Mouse (Mus musculus) intestine, postnatal 0 days (tissue): Measurements from ENCODE around the gene Btc. TPM values are rescaled to one million over a fixed set of nuclear protein-coding genes. Genes with fewer than 3 reads are reported as not detected.

ENCODE experiments used
- ATAC-seq: fragments of 200-750 bp; cut with Nextera tagmentation; 2 replicates; pipeline ENCODE4 v1.8.0; 2017; ENCODE audit warnings: mild to moderate bottlenecking, moderate TSS enrichment, moderate library complexity
- H3K27ac ChIP-seq: fragments of 300-500 bp; sonication (generic); 2 replicates; pipeline ENCODE4 v1.5.1; 2014; ENCODE audit warnings: mild to moderate bottlenecking, low read depth, low read length, moderate library complexity
- H3K27me3 ChIP-seq: fragments of 300-500 bp; sonication (generic); replicated peaks from 2 replicates; pipeline ENCODE4 v1.6.1; 2014; ENCODE audit warnings: low read length, mixed read lengths; ENCODE audit not compliant: control insufficient read depth, insufficient read depth
- H3K36me3 ChIP-seq: fragments of 300-500 bp; sonication (generic); 2 replicates; pipeline ENCODE4 v1.6.1; 2014; ENCODE audit warnings: mild to moderate bottlenecking, moderate library complexity; ENCODE audit not compliant: control insufficient read depth, insufficient read depth
- H3K4me1 ChIP-seq: fragments of 300-500 bp; sonication (generic); replicated peaks from 2 replicates; pipeline ENCODE4 v1.6.1; 2014; ENCODE audit warnings: antibody characterized with exemption, low read length, mixed read lengths; ENCODE audit not compliant: control insufficient read depth, insufficient read depth
- H3K4me2 ChIP-seq: fragments of 300-500 bp; sonication (generic); replicated peaks from 2 replicates; pipeline ENCODE4 v1.6.1; 2014; ENCODE audit warnings: low read depth, mild to moderate bottlenecking, moderate library complexity
- H3K4me3 ChIP-seq: fragments of 300-500 bp; sonication (generic); 2 replicates; pipeline ENCODE4 v1.5.1; 2014; ENCODE audit warnings: low read depth, low read length
- H3K9ac ChIP-seq: fragments of 300-500 bp; sonication (generic); 2 replicates; pipeline ENCODE4 v1.6.1; 2014; ENCODE audit warnings: mild to moderate bottlenecking, low read depth, low read length
- H3K9me3 ChIP-seq: fragments of 300-500 bp; sonication (generic); 2 replicates; pipeline ENCODE4 v1.6.1; 2016; ENCODE audit warnings: mixed run types; ENCODE audit not compliant: control insufficient read depth
- CTCF ChIP-seq: sonication (generic); IDR thresholded peaks from 2 replicates; pipeline ENCODE4 v1.5.1; 2016; ENCODE audit warnings: low read depth, mild to moderate bottlenecking, control low read depth, antibody characterized with exemption, moderate library complexity
- WGBS: fragments of 180-500 bp; shearing (Covaris S2); extraction: QIAGEN DNeasy Blood & Tissue Kit; methylation state at CpG from one replicate; pipeline ENCODE4 v1.1.7; 2014; 5-methylcytosine and 5-hydroxymethylcytosine counted together
- polyA plus RNA-seq: library from polyadenylated mRNA; unstranded; fragments of >200 nt; fragmentation: Nextera tagmentation; extraction: Ambion mirVana; gene quantifications from 2 replicates; pipeline ENCODE4 v1.2.1, GENCODE M21; 2015

Btc gene
- polyA plus RNA-seq, 1 experiment from 2014 or later: 7.0 TPM

GRCm38 (mm10) chr5:91332079-91332865, 70.5 kb downstream of the Btc start:
- Histone ChIP-seq H3K4me1 (no peaks in the 10 kb centered on the region), H3K4me3 (no peak overlapping the region), H3K9ac (no peak overlapping the region), H3K4me2 (no peak overlapping the region), H3K27ac (no peak overlapping the region), H3K9me3 (no peaks in the 10 kb centered on the region), H3K36me3 (no peaks in the 10 kb centered on the region), H3K27me3 (no peaks in the 10 kb centered on the region)
- WGBS: 53% methylated on average over 4 of the region's 4 CpGs
- no peak for TF ChIP-seq CTCF
- ATAC-seq: no peak

GRCm38 (mm10) chr5:91321840-91322239, 81.0 kb downstream of the Btc start:
- Histone ChIP-seq H3K27me3 (no peaks in the 10 kb centered on the region), H3K4me1 (no peaks in the 10 kb centered on the region), H3K9ac (no peak overlapping the region), H3K27ac (no peak overlapping the region), H3K4me2 (no peak overlapping the region), H3K9me3 (no peaks in the 10 kb centered on the region), H3K36me3 (no peaks in the 10 kb centered on the region), H3K4me3 (no peak overlapping the region)
- no peak for ATAC-seq
- TF ChIP-seq CTCF: no peak
- WGBS: 72% methylated on average over 1 of the region's 1 CpGs

GRCm38 (mm10) chr5:91320348-91320747, 82.4 kb downstream of the Btc start:
- Histone ChIP-seq H3K9me3 (no peaks in the 10 kb centered on the region), H3K27me3 (no peaks in the 10 kb centered on the region), H3K9ac (no peak overlapping the region), H3K4me2 (no peak overlapping the region), H3K36me3 (no peaks in the 10 kb centered on the region), H3K4me3 (no peak overlapping the region), H3K27ac (no peak overlapping the region), H3K4me1 (no peaks in the 10 kb centered on the region)
- ATAC-seq: no peak
- 85% methylated on average over 4 of the region's 4 CpGs for WGBS
- no peak for TF ChIP-seq CTCF

- Histone ChIP-seq H3K36me3 (no peaks in the 10 kb centered on the region), H3K27ac (no peak overlapping the region), H3K4me3 (no peak overlapping the region), H3K4me2 (no peak overlapping the region), H3K27me3 (no peaks in the 10 kb centered on the region), H3K9ac (no peak overlapping the region), H3K9me3 (no peaks in the 10 kb centered on the region), H3K4me1 (no peaks in the 10 kb centered on the region)
- TF ChIP-seq CTCF: no peak
- 61% methylated on average over 4 of the region's 4 CpGs for WGBS
- no peak for ATAC-seq
Measured at GRCm38 (mm10) chr5:91313971-91314370, 88.8 kb downstream of the Btc start.

- no peak overlapping the region for H3K4me2 ChIP-seq
- no peak for TF ChIP-seq CTCF
- no peaks in the 10 kb centered on the region for H3K36me3 ChIP-seq
- H3K27ac ChIP-seq: no peak overlapping the region
- H3K9ac ChIP-seq: no peak overlapping the region
- H3K9me3 ChIP-seq: no peaks in the 10 kb centered on the region
- WGBS: 33% methylated on average over 4 of the region's 4 CpGs
- ATAC-seq: 0 out of 2 replicates have a peak, but pooled peaks have one; percentile 31
- H3K27me3 ChIP-seq: no peaks in the 10 kb centered on the region
- no peaks in the 10 kb centered on the region for H3K4me1 ChIP-seq
- no peak overlapping the region for H3K4me3 ChIP-seq
Measured at GRCm38 (mm10) chr5:91311767-91312166, 91.0 kb downstream of the Btc start.

GRCm38 (mm10) chr5:91308576-91308975, 94.2 kb downstream of the Btc start:
- Histone ChIP-seq H3K4me2 (no peak overlapping the region), H3K9me3 (no peaks in the 10 kb centered on the region), H3K27ac (no peak overlapping the region), H3K9ac (no peak overlapping the region), H3K27me3 (no peaks in the 10 kb centered on the region), H3K4me3 (no peak overlapping the region), H3K36me3 (no peaks in the 10 kb centered on the region), H3K4me1 (no peaks in the 10 kb centered on the region)
- TF ChIP-seq CTCF: no peak
- ATAC-seq: no peak
- WGBS: 62% methylated on average over 7 of the region's 7 CpGs
